Mouse (Mus musculus) CH12.LX (cell line): Measurements from ENCODE around the gene Map7. TPM values are rescaled to one million over a fixed set of nuclear protein-coding genes. Genes with fewer than 3 reads are reported as not detected.

Source experiments
- DNase-seq: peaks from one replicate; pipeline ENCODE4 v3.0.0-alpha.2; 2013; ENCODE audit errors: extremely low read depth
- H3K27ac ChIP-seq: 2 replicates; pipeline ENCODE4 v1.5.1; 2012; ENCODE audit warnings: low read depth, mild to moderate bottlenecking, control low read depth, moderate library complexity; ENCODE audit not compliant: insufficient read depth
- H3K27me3 ChIP-seq: replicated peaks from 2 replicates; pipeline ENCODE3; 2012; ENCODE audit warnings: inconsistent platforms
- H3K36me3 ChIP-seq, 2 experiments: replicated peaks in 1 of 2; 2 replicates each; pipeline versions ENCODE3 to v1.6.1; 2012; ENCODE audit warnings: inconsistent platforms in 1 of 2, low read length in 1 of 2, mild to moderate bottlenecking in 1 of 2, mixed read lengths in 1 of 2, moderate library complexity in 1 of 2; ENCODE audit not compliant: control insufficient read depth in 1 of 2, insufficient read depth in 1 of 2
- H3K4me1 ChIP-seq, 2 experiments: 2 replicates each; pipeline ENCODE4 v1.6.1; 2012; ENCODE audit warnings: inconsistent platforms in 1 of 2, moderate library complexity in 1 of 2; ENCODE audit not compliant: insufficient read depth in 2 of 2, control insufficient read depth in 1 of 2
- H3K4me2 ChIP-seq: 2 replicates; pipeline ENCODE4 v1.6.1; 2012; ENCODE audit warnings: low read depth, mild to moderate bottlenecking, control low read depth; ENCODE audit not compliant: poor library complexity, insufficient read depth, severe bottlenecking
- H3K4me3 ChIP-seq, 3 experiments: fragments of 150-350 bp in 1 of 3; sonication (generic) in 1 of 3; replicated peaks in 1 of 3; 2 replicates each; pipeline versions ENCODE3 to v1.5.1; 2011 to 2012; ENCODE audit warnings: low read depth in 2 of 3, low read length in 2 of 3, mild to moderate bottlenecking in 2 of 3, moderate library complexity in 2 of 3, control low read depth in 1 of 3, improper control_type of control experiment in 1 of 3, inconsistent platforms in 1 of 3, mixed read lengths in 1 of 3; ENCODE audit not compliant: poor library complexity in 1 of 3
- H3K79me2 ChIP-seq: replicated peaks from 2 replicates; pipeline ENCODE4 v1.6.1; 2012; ENCODE audit warnings: mild to moderate bottlenecking, moderate library complexity; ENCODE audit not compliant: control insufficient read depth, poor library complexity, insufficient read depth, severe bottlenecking; ENCODE audit errors: extremely low read depth
- H3K9ac ChIP-seq: 2 replicates; pipeline ENCODE4 v1.6.1; 2012; ENCODE audit warnings: low read depth, mild to moderate bottlenecking, control low read depth, moderate library complexity; ENCODE audit not compliant: insufficient read depth
- H3K9me3 ChIP-seq: replicated peaks from 2 replicates; pipeline ENCODE3; 2012; ENCODE audit warnings: low read length, inconsistent platforms, mixed read lengths
- ELF1 ChIP-seq: IDR thresholded peaks from 2 replicates; pipeline ENCODE4 v1.6.1; 2014; ENCODE audit warnings: low read depth, mild to moderate bottlenecking, inconsistent platforms, low read length, improper control_type of control experiment
- EP300 ChIP-seq: IDR thresholded peaks from 2 replicates; pipeline ENCODE4 v1.6.1; 2011; ENCODE audit warnings: low read length, improper control_type of control experiment
- ETS1 ChIP-seq: conservative IDR thresholded peaks from 2 replicates; pipeline ENCODE4 v1.6.1; 2012; ENCODE audit warnings: low read depth, mild to moderate bottlenecking, inconsistent platforms, low read length, improper control_type of control experiment, moderate library complexity
- GABPA ChIP-seq: IDR thresholded peaks from 2 replicates; pipeline ENCODE4 v1.6.1; 2012; ENCODE audit warnings: low read depth, low read length, improper control_type of control experiment, inconsistent platforms; ENCODE audit not compliant: insufficient replicate concordance
- HCFC1 ChIP-seq: IDR thresholded peaks from 2 replicates; pipeline ENCODE4 v1.6.1; 2012; ENCODE audit warnings: low read depth, mild to moderate bottlenecking, inconsistent platforms, low read length, improper control_type of control experiment
- JUN ChIP-seq: IDR thresholded peaks from 2 replicates; pipeline ENCODE4 v1.6.1; 2011; ENCODE audit warnings: low read depth, mild to moderate bottlenecking, low read length, improper control_type of control experiment, moderate library complexity; ENCODE audit not compliant: insufficient read depth
- KAT2A ChIP-seq: IDR thresholded peaks from 2 replicates; pipeline ENCODE4 v1.6.1; 2012; ENCODE audit warnings: low read length, improper control_type of control experiment, inconsistent platforms; ENCODE audit not compliant: insufficient replicate concordance
- MAZ ChIP-seq: IDR thresholded peaks from 2 replicates; pipeline ENCODE4 v1.6.1; 2012; ENCODE audit warnings: low read depth, mild to moderate bottlenecking, inconsistent platforms, low read length, improper control_type of control experiment, moderate library complexity
- MYC ChIP-seq: IDR thresholded peaks from 2 replicates; pipeline ENCODE4 v1.6.1; 2011; ENCODE audit warnings: low read depth, mild to moderate bottlenecking, improper control_type of control experiment, low read length
- NRF1 ChIP-seq: IDR thresholded peaks from 2 replicates; pipeline ENCODE4 v1.6.1; 2014; ENCODE audit warnings: low read depth, mild to moderate bottlenecking, inconsistent platforms, low read length, improper control_type of control experiment, moderate library complexity
- POLR2A ChIP-seq: IDR thresholded peaks from 2 replicates; pipeline ENCODE4 v1.6.1; 2011; ENCODE audit warnings: low read depth, mild to moderate bottlenecking, improper control_type of control experiment, low read length
- RAD21 ChIP-seq: IDR thresholded peaks from 2 replicates; pipeline ENCODE4 v1.6.1; 2011; ENCODE audit warnings: low read depth, mild to moderate bottlenecking, low read length, improper control_type of control experiment, moderate library complexity
- RCOR1 ChIP-seq: conservative IDR thresholded peaks from 2 replicates; pipeline ENCODE4 v1.6.1; 2012; ENCODE audit warnings: low read depth, mild to moderate bottlenecking, inconsistent platforms, low read length, improper control_type of control experiment
- SMC3 ChIP-seq: IDR thresholded peaks from 2 replicates; pipeline ENCODE4 v1.6.1; 2011; ENCODE audit warnings: low read depth, low read length, improper control_type of control experiment
- TBP ChIP-seq: conservative IDR thresholded peaks from 2 replicates; pipeline ENCODE4 v1.6.1; 2011; ENCODE audit warnings: low read depth, low read length, improper control_type of control experiment
- USF1 ChIP-seq: IDR thresholded peaks from 2 replicates; pipeline ENCODE4 v1.6.1; 2014; ENCODE audit warnings: low read depth, mild to moderate bottlenecking, inconsistent platforms, low read length, improper control_type of control experiment
- USF2 ChIP-seq: conservative IDR thresholded peaks from 2 replicates; pipeline ENCODE4 v1.6.1; 2011; ENCODE audit warnings: low read depth, low read length, improper control_type of control experiment
- ZKSCAN1 ChIP-seq: IDR thresholded peaks from 2 replicates; pipeline ENCODE4 v1.6.1; 2012; ENCODE audit warnings: low read depth, inconsistent platforms, low read length, improper control_type of control experiment, borderline replicate concordance
- ZMIZ1 ChIP-seq: IDR thresholded peaks from 2 replicates; pipeline ENCODE4 v1.6.1; 2012; ENCODE audit warnings: low read depth, mild to moderate bottlenecking, inconsistent platforms, low read length, improper control_type of control experiment
- ZNF384 ChIP-seq: IDR thresholded peaks from 2 replicates; pipeline ENCODE4 v1.6.1; 2012; ENCODE audit warnings: low read depth, low read length, improper control_type of control experiment, inconsistent platforms
- dilution Hi-C: fragments of 300-500 bp; cut with MboI; formaldehyde crosslinking; loops from 2 replicates; pipeline ENCODE4 v1.14.3; 2020; ENCODE audit warnings: low sequenced_read_pairs; ENCODE audit not compliant: extremely low pct_unique_long_range_greater_than_20kb, extremely low pct_ligation_motif_present
- in situ Hi-C: fragments of 300-500 bp; cut with MboI; formaldehyde crosslinking; loops from 3 replicates; pipeline ENCODE4 v1.14.3; 2019; ENCODE audit warnings: low sequenced_read_pairs, low pct_ligation_motif_present, low pct_unique_long_range_greater_than_20kb, mixed read lengths
- polyA plus RNA-seq: library from polyadenylated mRNA; unstranded; fragments of >175 nt; gene quantifications from 2 replicates; pipeline ENCODE4 v1.2.1, GENCODE M21; 2012; ENCODE audit warnings: low read depth; ENCODE audit not compliant: insufficient read length
- total RNA-seq, 2 experiments: library from RNA; depleted of rRNA; stranded (reverse); fragments of 300-350 nt in 1 of 2; fragments of >200 nt in 1 of 2; gene quantifications; 2 replicates each; pipeline ENCODE4 v1.2.3; 2012 to 2014

Map7 gene
- total and polyA plus RNA-seq, 3 experiments = 7.4 to 31.1 (median 21.6) TPM

GRCm38 (mm10) chr10:20119504-20120425, 28.5 kb upstream of the Map7 start:
- dilution Hi-C loops = no loop called here
- H3K27me3 ChIP-seq = no peaks in the 10 kb centered on the region
- no peak overlapping the region for H3K27ac ChIP-seq
- no peaks in the 10 kb centered on the region for H3K9me3 ChIP-seq
- H3K9ac ChIP-seq = no peak overlapping the region
- H3K79me2 ChIP-seq = no peaks in the 10 kb centered on the region
- TF ChIP-seq ZMIZ1 = no peak
- TF ChIP-seq ZKSCAN1 = no peak
- no peak for TF ChIP-seq KAT2A
- no peak for TF ChIP-seq JUN
- TF ChIP-seq RAD21 = no peak
- TF ChIP-seq MYC = no peak
- TF ChIP-seq RCOR1 = no peak
- TF ChIP-seq ETS1 = no peak
- no peak for TF ChIP-seq MAZ
- no peak for TF ChIP-seq SMC3
- TF ChIP-seq USF1 = no peak
- TF ChIP-seq TBP = no peak
- TF ChIP-seq HCFC1 = no peak
- TF ChIP-seq POLR2A = no peak
- no peak for TF ChIP-seq ZNF384
- no peak for TF ChIP-seq USF2
- H3K4me2 ChIP-seq = no peak overlapping the region
- peaks cover 67 to 87% of the 10 kb centered on the region in 2 experiments for H3K36me3 ChIP-seq
- H3K4me1 ChIP-seq = no peaks in the 10 kb centered on the region
- DNase-seq = no peak
- in situ Hi-C loops = no loop called here
- no peak overlapping the region for H3K4me3 ChIP-seq

GRCm38 (mm10) chr10:20121981-20122380, 26.3 kb upstream of the Map7 start:
- Histone ChIP-seq H3K4me1 (no peaks in the 10 kb centered on the region), H3K79me2 (no peaks in the 10 kb centered on the region), H3K9me3 (no peaks in the 10 kb centered on the region), H3K9ac (no peak overlapping the region), H3K27me3 (no peaks in the 10 kb centered on the region)
- dilution Hi-C loops = no loop called here
- in situ Hi-C loops = no loop called here
- DNase-seq = no peak
- no peak for TF ChIP-seq GABPA
- TF ChIP-seq EP300 = no peak
- no peak for TF ChIP-seq NRF1
- no peak for TF ChIP-seq RCOR1
- TF ChIP-seq ZKSCAN1 = no peak
- no peak for TF ChIP-seq ELF1
- no peak for TF ChIP-seq POLR2A
- TF ChIP-seq MYC = no peak
- no peak for TF ChIP-seq KAT2A
- no peak for TF ChIP-seq TBP
- TF ChIP-seq, all 38 proteins: peak for 0
- Histone ChIP-seq H3K4me2 (no peak overlapping the region), H3K36me3 (peaks cover 73 to 91% of the 10 kb centered on the region in 2 experiments), H3K4me3 (no peak overlapping the region), H3K27ac (no peak overlapping the region)
